Mouse (Mus musculus) forebrain, embryonic 11.5 days (tissue): Measurements from ENCODE around the gene BC048562. TPM values are rescaled to one million over a fixed set of nuclear protein-coding genes. Genes with fewer than 3 reads are reported as not detected.

ENCODE experiments used
- ATAC-seq: fragments of 200-750 bp; cut with Nextera tagmentation; replicated peaks from 2 replicates; pipeline ENCODE4 v1.8.0; 2017; ENCODE audit warnings: moderate TSS enrichment; ENCODE audit not compliant: low FRiP score
- DNase-seq: peaks from one replicate; pipeline ENCODE4 v3.0.0-alpha.2; 2017; ENCODE audit warnings: low spot score
- H3K27ac ChIP-seq: fragments of 300-500 bp; sonication (generic); 2 replicates; pipeline ENCODE4 v1.5.1; 2014; ENCODE audit warnings: low read depth, low read length
- H3K27me3 ChIP-seq: fragments of 300-500 bp; sonication (generic); 2 replicates; pipeline ENCODE4 v1.6.1; 2014; ENCODE audit warnings: mild to moderate bottlenecking, low read length, mixed read lengths; ENCODE audit not compliant: control insufficient read depth, insufficient read depth
- H3K36me3 ChIP-seq: fragments of 300-500 bp; sonication (generic); 2 replicates; pipeline ENCODE4 v1.6.1; 2014; ENCODE audit warnings: mild to moderate bottlenecking, low read length, moderate library complexity, mixed read lengths; ENCODE audit not compliant: control insufficient read depth, insufficient read depth
- H3K4me1 ChIP-seq: fragments of 300-500 bp; sonication (generic); replicated peaks from 2 replicates; pipeline ENCODE4 v1.6.1; 2014; ENCODE audit warnings: low read length, mixed read lengths; ENCODE audit not compliant: control insufficient read depth, insufficient read depth
- H3K4me2 ChIP-seq: fragments of 300-500 bp; sonication (generic); 2 replicates; pipeline ENCODE4 v1.6.1; 2014; ENCODE audit warnings: low read depth, mild to moderate bottlenecking, low read length, moderate library complexity, mixed read lengths; ENCODE audit not compliant: severe bottlenecking
- H3K4me3 ChIP-seq: fragments of 300-500 bp; sonication (generic); 2 replicates; pipeline ENCODE4 v1.5.1; 2014; ENCODE audit warnings: low read depth, low read length
- H3K9ac ChIP-seq: fragments of 300-500 bp; sonication (generic); 2 replicates; pipeline ENCODE4 v1.6.1; 2014; ENCODE audit warnings: low read length
- H3K9me3 ChIP-seq: fragments of 300-500 bp; sonication (generic); 2 replicates; pipeline ENCODE4 v1.6.1; 2016; ENCODE audit warnings: low read length, mixed read lengths; ENCODE audit not compliant: control insufficient read depth
- WGBS: fragments of 180-500 bp; shearing (Covaris S2); extraction: QIAGEN DNeasy Blood & Tissue Kit; methylation state at CpG from one replicate; pipeline ENCODE4 v1.1.7; 2014; 5-methylcytosine and 5-hydroxymethylcytosine counted together
- polyA plus RNA-seq: library from polyadenylated mRNA; unstranded; fragments of >200 nt; fragmentation: Nextera tagmentation; extraction: Ambion mirVana; gene quantifications from 2 replicates; pipeline ENCODE4 v1.2.1, GENCODE M21; 2014

Gene BC048562
- polyA plus RNA-seq, 1 experiment from 2014 or later, result not detected

- H3K4me2 ChIP-seq, result no peak overlapping the region
- no peak overlapping the region for H3K27ac ChIP-seq
- no peaks in the 10 kb centered on the region for H3K27me3 ChIP-seq
- no peak overlapping the region for H3K4me3 ChIP-seq
- ATAC-seq (no peak), DNase-seq (no peak)
- no peaks in the 10 kb centered on the region for H3K9me3 ChIP-seq
- H3K36me3 ChIP-seq, result peaks cover 15% of the 10 kb centered on the region
- no peak overlapping the region; the same call in 1 of the 2 replicates for H3K9ac ChIP-seq
- 96% methylated on average over 20 of the region's 20 CpGs for WGBS
- H3K4me1 ChIP-seq, result peaks cover 14% of the 10 kb centered on the region
These were observed 52.9 kb downstream of the BC048562 start for GRCm38 (mm10) chr9:108489215-108489614.

- Histone ChIP-seq H3K4me1 (peaks cover 14% of the 10 kb centered on the region), H3K27me3 (no peaks in the 10 kb centered on the region), H3K9ac (peak overlapping the region; percentile 91), H3K36me3 (peaks cover 17% of the 10 kb centered on the region), H3K9me3 (no peaks in the 10 kb centered on the region), H3K4me2 (peak overlapping the region; percentile 85), H3K4me3 (peak overlapping the region; percentile 96), H3K27ac (peak overlapping the region; percentile 91)
- DNase-seq, result no peak
- 71% methylated on average over 26 of the region's 26 CpGs for WGBS
- ATAC-seq, result peak; percentile 28
These were observed 53.6 kb downstream of the BC048562 start for GRCm38 (mm10) chr9:108489702-108490558.

- WGBS, result under 1% methylated on average over 69 of the region's 69 CpGs
- Histone ChIP-seq H3K9me3 (no peaks in the 10 kb centered on the region), H3K4me1 (peaks cover 14% of the 10 kb centered on the region), H3K4me2 (peak within 1 kb of the TSS; percentile 85), H3K27me3 (no peaks in the 10 kb centered on the region), H3K4me3 (peak within 1 kb of the TSS; percentile 96), H3K27ac (peak within 1 kb of the TSS; percentile 91), H3K9ac (peak within 1 kb of the TSS; percentile 91), H3K36me3 (peaks cover 21% of the 10 kb centered on the region)
- DNase-seq (peak; percentile 96), ATAC-seq (peak; percentile 93)
These were observed 54.4 kb downstream of the BC048562 start, which contains the start of gene Usp19 for GRCm38 (mm10) chr9:108490559-108491285. Gene Usp19 (plus strand): TSS chr9:108490602.

- H3K27ac ChIP-seq, result peak overlapping the region; percentile 91
- DNase-seq (no peak), ATAC-seq (no peak)
- H3K9ac ChIP-seq, result peak overlapping the region; percentile 91
- peak overlapping the region; percentile 96 for H3K4me3 ChIP-seq
- H3K36me3 ChIP-seq, result peaks cover 21% of the 10 kb centered on the region
- 17% methylated on average over 12 of the region's 12 CpGs for WGBS
- no peaks in the 10 kb centered on the region for H3K9me3 ChIP-seq
- H3K27me3 ChIP-seq, result no peaks in the 10 kb centered on the region
- H3K4me2 ChIP-seq, result peak overlapping the region; percentile 85
- peaks cover 14% of the 10 kb centered on the region for H3K4me1 ChIP-seq
These were observed 55.0 kb downstream of the BC048562 start for GRCm38 (mm10) chr9:108491286-108491580.

GRCm38 (mm10) chr9:108492043-108492750 is 55.9 kb downstream of the BC048562 start:
- Histone ChIP-seq H3K4me2 (peak overlapping the region; percentile 85), H3K9me3 (no peaks in the 10 kb centered on the region), H3K9ac (peak overlapping the region; percentile 91), H3K36me3 (peaks cover 28% of the 10 kb centered on the region), H3K4me1 (peaks cover 14% of the 10 kb centered on the region), H3K4me3 (peak overlapping the region; percentile 96; the same call in 1 of the 2 replicates), H3K27me3 (no peaks in the 10 kb centered on the region), H3K27ac (no peak overlapping the region)
- no peak for ATAC-seq
- no peak for DNase-seq
- WGBS, result 90% methylated on average over 16 of the region's 16 CpGs

GRCm38 (mm10) chr9:108493246-108493645 is 57.0 kb downstream of the BC048562 start:
- H3K4me2 ChIP-seq, result no peak overlapping the region
- H3K27ac ChIP-seq, result no peak overlapping the region
- H3K4me3 ChIP-seq, result no peak overlapping the region
- ATAC-seq (no peak), DNase-seq (no peak)
- no peaks in the 10 kb centered on the region for H3K27me3 ChIP-seq
- no peak overlapping the region for H3K9ac ChIP-seq
- H3K36me3 ChIP-seq, result peaks cover 35% of the 10 kb centered on the region
- peaks cover 14% of the 10 kb centered on the region for H3K4me1 ChIP-seq
- WGBS, result 96% methylated on average over 8 of the region's 8 CpGs
- H3K9me3 ChIP-seq, result no peaks in the 10 kb centered on the region

GRCm38 (mm10) chr9:108494146-108494825 is 58.0 kb downstream of the BC048562 start:
- H3K9me3 ChIP-seq, result no peaks in the 10 kb centered on the region
- no peak for DNase-seq
- whole genome bisulfite sequencing, result 95% methylated on average over 19 of the region's 19 CpGs

GRCm38 (mm10) chr9:108494905-108495304 is 58.6 kb downstream of the BC048562 start:
- Histone ChIP-seq H3K9ac (no peak overlapping the region), H3K4me3 (no peak overlapping the region), H3K27me3 (no peaks in the 10 kb centered on the region), H3K27ac (no peak overlapping the region), H3K4me2 (no peak overlapping the region), H3K9me3 (no peaks in the 10 kb centered on the region), H3K36me3 (peaks cover 45% of the 10 kb centered on the region), H3K4me1 (peaks cover 11% of the 10 kb centered on the region)
- ATAC-seq, result no peak
- WGBS, result 88% methylated on average over 10 of the region's 10 CpGs
- DNase-seq, result no peak

More at GRCm38 (mm10) chr9:108494146-108494825, 58.0 kb downstream of the BC048562 start:
- no peak for ATAC-seq
- Histone ChIP-seq H3K27ac (no peak overlapping the region), H3K36me3 (peaks cover 41% of the 10 kb centered on the region), H3K4me3 (no peak overlapping the region), H3K9ac (no peak overlapping the region), H3K27me3 (no peaks in the 10 kb centered on the region), H3K4me1 (peaks cover 14% of the 10 kb centered on the region), H3K4me2 (no peak overlapping the region)
